Mouse (Mus musculus) cerebellum, adult 2 months (tissue): ENCODE data around the gene Rpl7a.

ENCODE experiments used
- CTCF ChIP-seq: fragments of 200-500 bp; IDR thresholded peaks from 2 replicates; pipeline ENCODE4 v1.5.1; 2011; ENCODE audit warnings: low read depth, mild to moderate bottlenecking, control low read depth, low read length, moderate library complexity, borderline replicate concordance; ENCODE audit not compliant: insufficient read depth
- POLR2A ChIP-seq: fragments of 200-500 bp; IDR thresholded peaks from 2 replicates; pipeline ENCODE4 v1.6.1; 2011; ENCODE audit warnings: low read length, control low read depth, borderline replicate concordance; ENCODE audit not compliant: insufficient read depth

DNA sequence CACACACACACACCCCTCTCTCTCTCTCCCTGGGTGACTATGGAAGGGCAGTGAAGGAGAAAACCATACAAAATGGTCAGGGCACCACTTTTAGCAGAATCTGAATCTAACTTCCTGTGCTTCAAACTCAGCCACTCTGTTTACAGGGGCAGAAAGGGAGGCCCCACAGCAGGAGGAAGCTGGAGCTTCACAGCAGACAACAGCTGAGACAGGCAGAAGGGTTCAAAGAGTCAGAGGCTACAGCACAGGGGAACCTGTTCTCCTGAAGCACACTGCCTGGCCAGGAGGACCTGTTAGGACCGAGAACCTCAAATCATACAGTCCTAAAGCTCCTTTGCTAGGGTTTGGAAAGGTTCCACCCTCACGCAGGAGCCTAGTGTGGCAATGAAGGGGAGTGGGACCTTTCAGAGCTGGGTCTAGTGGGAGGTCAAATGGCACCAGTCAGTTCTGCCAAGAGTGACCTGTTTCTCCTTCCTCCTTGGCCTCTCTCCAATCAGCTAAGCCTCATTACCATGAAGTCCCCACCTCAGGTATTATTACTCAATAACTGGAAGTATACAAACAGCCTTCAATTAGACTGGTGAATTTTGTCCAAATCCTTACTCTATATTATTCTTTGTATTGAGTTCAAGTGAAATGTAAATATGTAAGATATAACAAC is 44.3 kb downstream of the Rpl7a start:
- TF ChIP-seq CTCF (no peak), POLR2A (no peak)
